Mouse (Mus musculus): ENCODE data around the gene Rrp12. TPM values are rescaled to one million over a fixed set of nuclear protein-coding genes. Genes with fewer than 3 reads are reported as not detected.

Gene Rrp12
- polyA plus RNA-seq, 1 experiment, result 7.0 TPM

- DNase-seq (ENCODE audit: low read depth in 1 of 2, low spot score in 2 of 2), result no peak
- Histone ChIP-seq H3K4me3 (ENCODE audit: extremely low read depth, insufficient read depth, insufficient read length) (no peak overlapping the region), H3K36me3 (ENCODE audit: control insufficient read depth, insufficient read depth, low read length) (peaks cover 36% of the 10 kb centered on the region), H3K27me3 (ENCODE audit: control insufficient read depth, insufficient read depth, low read length) (no peaks in the 10 kb centered on the region), H3K4me1 (ENCODE audit: control insufficient read depth, insufficient read depth, insufficient read length) (no peaks in the 10 kb centered on the region), H3K27ac (ENCODE audit: insufficient read depth, low read length) (no peak overlapping the region)
- WGBS, result 92% methylated on average over 5 of the region's 5 CpGs
- TF ChIP-seq POLR2A (IDR thresholded peaks at IDR 0.05; ENCODE audit: low read depth, low read length) (no peak), CTCF (IDR thresholded peaks at IDR 0.05; ENCODE audit: extremely low read depth, insufficient read depth, insufficient read length, insufficient replicate concordance) (no peak)
These were observed 26.7 kb downstream of the Rrp12 start for GRCm38 (mm10) chr19:41869296-41869695.

GRCm38 (mm10) chr19:41866707-41867106 lies 29.3 kb downstream of the Rrp12 start:
- Histone ChIP-seq H3K4me1 (ENCODE audit: control insufficient read depth, insufficient read depth, insufficient read length) (no peaks in the 10 kb centered on the region), H3K4me3 (ENCODE audit: extremely low read depth, insufficient read depth, insufficient read length) (no peak overlapping the region), H3K36me3 (ENCODE audit: control insufficient read depth, insufficient read depth, low read length) (peaks cover 30% of the 10 kb centered on the region), H3K27me3 (ENCODE audit: control insufficient read depth, insufficient read depth, low read length) (no peaks in the 10 kb centered on the region), H3K27ac (ENCODE audit: insufficient read depth, low read length) (no peak overlapping the region)
- WGBS, result 96% methylated on average over 8 of the region's 8 CpGs
- TF ChIP-seq POLR2A (IDR thresholded peaks at IDR 0.05; ENCODE audit: low read depth, low read length) (no peak), CTCF (IDR thresholded peaks at IDR 0.05; ENCODE audit: extremely low read depth, insufficient read depth, insufficient read length, insufficient replicate concordance) (no peak)
- no peak for DNase-seq (ENCODE audit: low read depth in 1 of 2, low spot score in 2 of 2)

GRCm38 (mm10) chr19:41857816-41858310 lies 38.1 kb downstream of the Rrp12 start:
- H3K27ac ChIP-seq (ENCODE audit: insufficient read depth, low read length), result no peak overlapping the region
- DNase-seq (ENCODE audit: low read depth in 1 of 2, low spot score in 2 of 2), result no peak
- H3K4me1 ChIP-seq (ENCODE audit: control insufficient read depth, insufficient read depth, insufficient read length), result no peaks in the 10 kb centered on the region
- 91% methylated on average over 3 of the region's 3 CpGs for WGBS
- peaks cover 4% of the 10 kb centered on the region; the same call in 1 of the 2 replicates for H3K36me3 ChIP-seq (ENCODE audit: control insufficient read depth, insufficient read depth, low read length)
- TF ChIP-seq CTCF (IDR thresholded peaks at IDR 0.05; ENCODE audit: extremely low read depth, insufficient read depth, insufficient read length, insufficient replicate concordance), result no peak
- TF ChIP-seq POLR2A (IDR thresholded peaks at IDR 0.05; ENCODE audit: low read depth, low read length), result no peak
- no peak overlapping the region for H3K4me3 ChIP-seq (ENCODE audit: extremely low read depth, insufficient read depth, insufficient read length)
- H3K27me3 ChIP-seq (ENCODE audit: control insufficient read depth, insufficient read depth, low read length), result no peaks in the 10 kb centered on the region

- WGBS, result 79% methylated on average over 5 of the region's 5 CpGs
- Histone ChIP-seq H3K27me3 (ENCODE audit: control insufficient read depth, insufficient read depth, low read length) (no peaks in the 10 kb centered on the region), H3K27ac (ENCODE audit: insufficient read depth, low read length) (no peak overlapping the region), H3K36me3 (ENCODE audit: control insufficient read depth, insufficient read depth, low read length) (0 out of 2 replicates have a peak, but pooled peaks cover 4% of the 10 kb centered on the region), H3K4me3 (ENCODE audit: extremely low read depth, insufficient read depth, insufficient read length) (no peak overlapping the region), H3K4me1 (ENCODE audit: control insufficient read depth, insufficient read depth, insufficient read length) (no peaks in the 10 kb centered on the region)
- no peak for DNase-seq (ENCODE audit: low read depth in 1 of 2, low spot score in 2 of 2)
- TF ChIP-seq CTCF (IDR thresholded peaks at IDR 0.05; ENCODE audit: extremely low read depth, insufficient read depth, insufficient read length, insufficient replicate concordance) (no peak), POLR2A (IDR thresholded peaks at IDR 0.05; ENCODE audit: low read depth, low read length) (no peak)
These were observed 38.7 kb downstream of the Rrp12 start for GRCm38 (mm10) chr19:41857086-41857762.

- WGBS, result 79% methylated on average over 4 of the region's 4 CpGs
- H3K27ac ChIP-seq (ENCODE audit: insufficient read depth, low read length), result no peak overlapping the region
- no peaks in the 10 kb centered on the region for H3K36me3 ChIP-seq (ENCODE audit: control insufficient read depth, insufficient read depth, low read length)
- H3K4me1 ChIP-seq (ENCODE audit: control insufficient read depth, insufficient read depth, insufficient read length), result peaks cover 6% of the 10 kb centered on the region; the same call in 1 of the 2 replicates
- no peaks in the 10 kb centered on the region for H3K27me3 ChIP-seq (ENCODE audit: control insufficient read depth, insufficient read depth, low read length)
- no peak overlapping the region for H3K4me3 ChIP-seq (ENCODE audit: extremely low read depth, insufficient read depth, insufficient read length)
- TF ChIP-seq CTCF (IDR thresholded peaks at IDR 0.05; ENCODE audit: extremely low read depth, insufficient read depth, insufficient read length, insufficient replicate concordance) (no peak), POLR2A (IDR thresholded peaks at IDR 0.05; ENCODE audit: low read depth, low read length) (no peak)
- DNase-seq (ENCODE audit: low read depth in 1 of 2, low spot score in 2 of 2), result no peak
These were observed 43.5 kb downstream of the Rrp12 start for GRCm38 (mm10) chr19:41852423-41852822.

GRCm38 (mm10) chr19:41850719-41851543 lies 45.0 kb downstream of the Rrp12 start:
- TF ChIP-seq POLR2A (IDR thresholded peaks at IDR 0.05; ENCODE audit: low read depth, low read length), result no peak
- TF ChIP-seq CTCF (IDR thresholded peaks at IDR 0.05; ENCODE audit: extremely low read depth, insufficient read depth, insufficient read length, insufficient replicate concordance), result no peak

More at GRCm38 (mm10) chr19:41850719-41851543, 45.0 kb downstream of the Rrp12 start:
- DNase-seq (ENCODE audit: low read depth in 1 of 2, low spot score in 2 of 2), result no peak
- peak overlapping the region; percentile 59 for H3K27ac ChIP-seq (ENCODE audit: insufficient read depth, low read length)
- 40% methylated on average over 14 of the region's 14 CpGs for WGBS
- no peaks in the 10 kb centered on the region for H3K36me3 ChIP-seq (ENCODE audit: control insufficient read depth, insufficient read depth, low read length)
- H3K27me3 ChIP-seq (ENCODE audit: control insufficient read depth, insufficient read depth, low read length), result peaks cover 3% of the 10 kb centered on the region; the same call in 1 of the 2 replicates
- no peak overlapping the region for H3K4me3 ChIP-seq (ENCODE audit: extremely low read depth, insufficient read depth, insufficient read length)
- H3K4me1 ChIP-seq (ENCODE audit: control insufficient read depth, insufficient read depth, insufficient read length), result peaks cover 12% of the 10 kb centered on the region; the same call in 1 of the 2 replicates
